Mouse (Mus musculus): ENCODE results near the gene Actr3.
"Not testable (repeated sequence)": the region's sequence is repeated elsewhere in the genome, so short reads cannot be mapped to it uniquely, and the experiment has no call there.

Actr3 gene

GRCm38 (mm10) chr1:125438826-125439225 is 3.3 kb upstream of the Actr3 start:
- DNase-seq (ENCODE audit: low spot score in 2 of 2) = peak; percentile 17 to 62

- DNase-seq (ENCODE audit: low spot score in 2 of 2) = peak in 1 of 2 experiments; percentile 53
Measured at GRCm38 (mm10) chr1:125437927-125438326, 2.4 kb upstream of the Actr3 start.

- no peak for DNase-seq (ENCODE audit: low spot score in 2 of 2)
Measured at GRCm38 (mm10) chr1:125437161-125437560, 1.6 kb upstream of the Actr3 start.

- DNase-seq (ENCODE audit: low spot score in 2 of 2) = no peak
Measured at GRCm38 (mm10) chr1:125435018-125435368, 534 bp downstream of the Actr3 start.

GRCm38 (mm10) chr1:125434485-125435001 is 984 bp downstream of the Actr3 start:
- peak; percentile 61 to 68 for DNase-seq (ENCODE audit: low spot score in 2 of 2)

- DNase-seq (ENCODE audit: low spot score in 2 of 2) = no peak
Measured at GRCm38 (mm10) chr1:125431286-125431685, 4.2 kb downstream of the Actr3 start.

GRCm38 (mm10) chr1:125430737-125431136 is 4.8 kb downstream of the Actr3 start:
- DNase-seq (ENCODE audit: low spot score in 2 of 2) = no peak

- DNase-seq (ENCODE audit: low spot score in 2 of 2) = no peak
Measured at GRCm38 (mm10) chr1:125429984-125430383, 5.5 kb downstream of the Actr3 start.

- no peak for DNase-seq (ENCODE audit: low spot score in 2 of 2)
Measured at GRCm38 (mm10) chr1:125428315-125428714, 7.2 kb downstream of the Actr3 start.

GRCm38 (mm10) chr1:125426387-125427045 is 9.0 kb downstream of the Actr3 start:
- no peak for DNase-seq (ENCODE audit: low spot score in 2 of 2)

GRCm38 (mm10) chr1:125419906-125420305 is 15.6 kb downstream of the Actr3 start:
- DNase-seq (ENCODE audit: low spot score in 2 of 2) = no peak

- DNase-seq (ENCODE audit: low spot score in 2 of 2) = no peak
Measured at GRCm38 (mm10) chr1:125418732-125419131, 16.8 kb downstream of the Actr3 start.

GRCm38 (mm10) chr1:125407220-125407619 is 28.3 kb downstream of the Actr3 start:
- DNase-seq (ENCODE audit: low spot score in 2 of 2) = no peak

- DNase-seq (ENCODE audit: low spot score in 2 of 2) = no peak
Measured at GRCm38 (mm10) chr1:125395391-125395790, 40.1 kb downstream of the Actr3 start.

- not testable (repeated sequence) for DNase-seq (ENCODE audit: low spot score in 2 of 2)
Measured at GRCm38 (mm10) chr1:125393324-125393723, 42.2 kb downstream of the Actr3 start.

- not testable (repeated sequence) for DNase-seq (ENCODE audit: low spot score in 2 of 2)
Measured at GRCm38 (mm10) chr1:125390065-125390754, 45.3 kb downstream of the Actr3 start.

GRCm38 (mm10) chr1:125389634-125390033 is 45.9 kb downstream of the Actr3 start:
- not testable (repeated sequence) for DNase-seq (ENCODE audit: low spot score in 2 of 2)

GRCm38 (mm10) chr1:125388370-125388769 is 47.2 kb downstream of the Actr3 start:
- no peak for DNase-seq (ENCODE audit: low spot score in 2 of 2)

- DNase-seq (ENCODE audit: low spot score in 2 of 2) = no peak
Measured at GRCm38 (mm10) chr1:125386217-125386616, 49.3 kb downstream of the Actr3 start.

- DNase-seq (ENCODE audit: low spot score in 2 of 2) = peak in 1 of 2 experiments; percentile 63
Measured at GRCm38 (mm10) chr1:125382622-125383021, 52.9 kb downstream of the Actr3 start.

- DNase-seq (ENCODE audit: low spot score in 2 of 2) = no peak
Measured at GRCm38 (mm10) chr1:125378889-125379288, 56.6 kb downstream of the Actr3 start.

- DNase-seq (ENCODE audit: low spot score in 2 of 2) = no peak
Measured at GRCm38 (mm10) chr1:125372855-125373254, 62.7 kb downstream of the Actr3 start.

- DNase-seq (ENCODE audit: low spot score in 2 of 2) = peak in 1 of 2 experiments; percentile 44
Measured at GRCm38 (mm10) chr1:125370779-125371178, 64.7 kb downstream of the Actr3 start.
